Mouse (Mus musculus) gastrocnemius, adult 8-10 months (tissue): ENCODE measurements at regions not wholly inside any gene's neighbourhood (a gene's known extent, or its start where the extent isn't known, plus 50 kb on each side); places are given as distances from the start of the nearest gene placed in this dataset.
A peak's percentile ranks its signal among the peaks of the same experiment; 100 is the strongest.
"Not testable (repeated sequence)": the region's sequence is repeated elsewhere in the genome, so short reads cannot be mapped to it uniquely, and the experiment has no call there.

Experiments used
- DNase-seq, 2 experiments: peaks; one replicate each; pipeline ENCODE4 v3.0.0; 2022; ENCODE audit warnings: low spot score in 2 of 2

DNA sequence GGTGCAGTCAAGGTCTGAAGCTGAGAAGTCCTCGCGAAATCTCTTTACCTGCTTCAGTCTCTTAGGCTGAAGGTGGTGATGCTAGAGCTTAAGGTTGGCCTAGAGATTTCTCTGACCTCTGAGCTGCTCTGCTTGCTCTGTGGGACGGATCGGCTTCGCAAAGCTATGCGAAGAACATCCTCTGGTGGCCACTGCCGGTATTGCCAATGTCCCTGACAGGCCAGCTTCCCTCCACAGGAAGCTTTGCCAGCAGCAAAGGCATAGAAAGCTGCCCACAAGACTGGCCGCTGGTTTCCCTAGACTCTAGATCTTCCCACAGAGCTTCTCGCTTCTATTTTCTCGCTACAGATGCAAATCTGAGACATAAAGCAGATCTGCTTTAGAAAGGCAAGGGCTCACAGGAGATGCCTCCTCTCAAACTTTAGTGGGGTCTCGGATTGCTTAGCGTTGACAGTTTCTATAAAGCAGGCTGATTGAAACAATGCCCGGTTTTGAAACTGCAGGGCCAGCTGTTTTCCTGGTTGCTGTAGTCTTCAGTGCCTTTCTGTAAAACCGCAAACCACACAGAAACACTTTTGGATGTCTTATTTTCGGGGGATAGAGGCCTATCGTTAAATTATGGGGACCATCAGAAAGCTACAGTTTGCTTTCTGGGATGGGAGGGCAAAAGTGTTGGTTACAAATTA is 153.7 kb downstream of the Car8 start:
- peak in 1 of 2 experiments; percentile 2 for DNase-seq

DNA sequence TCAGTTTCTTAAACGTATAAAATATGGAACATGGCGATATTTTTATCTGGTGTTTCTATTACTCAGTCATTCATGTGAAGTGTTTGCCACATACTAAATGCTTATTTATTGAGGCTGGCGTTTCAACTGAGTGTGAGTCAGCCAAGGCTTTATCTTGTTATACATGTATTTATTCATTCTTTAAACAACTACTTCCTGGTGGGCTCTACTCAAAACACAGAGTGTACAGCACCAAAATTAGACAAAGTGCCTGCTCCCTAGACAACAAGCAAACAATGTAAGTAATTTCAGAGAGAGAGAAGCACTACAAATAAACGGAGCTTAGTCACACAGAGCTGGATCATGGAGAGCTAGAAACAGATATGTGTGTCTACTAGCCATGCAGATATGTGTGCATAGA is 159.5 kb downstream of the Car8 start:
- DNase-seq = no peak

DNA sequence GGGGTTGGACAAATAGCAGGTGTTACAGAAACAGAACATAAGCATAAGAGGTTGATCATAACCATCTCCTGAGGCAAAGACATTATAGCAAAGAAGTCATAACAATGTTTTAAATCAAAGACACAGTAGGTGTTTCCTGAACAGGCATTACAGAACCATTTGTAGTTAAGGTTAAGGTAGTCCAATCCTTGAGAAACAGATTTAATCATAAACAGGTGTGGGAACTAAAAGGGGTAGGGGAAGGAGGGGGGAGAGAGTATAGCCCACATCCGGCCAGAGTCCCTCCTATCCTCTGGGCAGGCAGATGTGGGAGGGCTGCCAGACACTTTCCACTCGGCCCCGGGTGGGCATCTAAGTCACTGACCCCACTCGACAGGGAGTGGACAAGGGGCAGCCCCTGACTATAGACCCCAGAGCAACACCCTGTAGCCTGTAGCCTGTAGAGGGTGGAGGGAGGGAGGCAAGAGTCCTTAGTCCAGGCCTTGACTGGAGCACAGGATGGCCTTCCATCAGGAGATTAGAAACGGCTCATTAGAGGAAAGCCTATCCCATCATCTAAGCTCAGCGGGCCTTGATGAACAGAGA is 165.8 kb downstream of the Car8 start:
- DNase-seq = no peak

DNA sequence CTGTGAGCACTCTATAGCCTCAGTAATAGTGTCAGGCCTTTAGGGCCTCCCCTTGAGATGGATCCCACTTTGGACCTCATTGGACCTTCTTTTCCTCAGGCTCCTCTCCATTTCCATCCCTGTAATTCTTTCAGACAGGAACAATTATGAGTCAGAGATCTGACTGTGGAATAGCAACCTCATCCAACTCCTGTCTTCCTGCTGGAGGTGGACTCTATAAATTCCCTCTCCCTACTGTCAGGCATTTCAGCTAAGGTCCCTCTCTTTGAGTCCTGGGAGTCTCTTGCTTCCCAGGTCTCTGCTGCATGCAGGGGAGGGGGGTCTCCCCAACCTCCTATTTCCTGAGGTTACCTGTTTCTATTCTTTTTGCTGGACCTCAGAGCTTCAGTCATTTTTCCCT is 168.1 kb downstream of the Car8 start:
- not testable (repeated sequence) for DNase-seq

DNA sequence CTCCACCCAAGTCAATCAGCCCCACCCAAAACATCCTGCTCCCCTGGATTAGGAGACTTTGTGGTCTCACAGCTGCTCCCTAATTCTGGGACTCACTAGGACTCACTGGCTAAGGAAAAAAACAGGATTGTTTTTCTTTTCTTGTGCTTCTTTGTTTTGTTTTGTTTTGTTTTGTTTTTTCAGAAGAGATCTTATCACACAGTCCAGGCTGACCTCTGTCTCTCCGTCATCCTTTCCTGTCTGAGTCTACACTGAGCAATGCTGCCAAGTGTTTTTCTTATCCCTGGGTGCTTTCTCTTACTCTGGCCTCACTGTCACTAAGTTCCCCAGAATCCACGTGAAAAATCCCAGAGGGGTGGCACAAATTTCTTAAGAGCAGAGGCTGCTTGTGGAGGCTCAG is 170.8 kb downstream of the Car8 start:
- DNase-seq = no peak

DNA sequence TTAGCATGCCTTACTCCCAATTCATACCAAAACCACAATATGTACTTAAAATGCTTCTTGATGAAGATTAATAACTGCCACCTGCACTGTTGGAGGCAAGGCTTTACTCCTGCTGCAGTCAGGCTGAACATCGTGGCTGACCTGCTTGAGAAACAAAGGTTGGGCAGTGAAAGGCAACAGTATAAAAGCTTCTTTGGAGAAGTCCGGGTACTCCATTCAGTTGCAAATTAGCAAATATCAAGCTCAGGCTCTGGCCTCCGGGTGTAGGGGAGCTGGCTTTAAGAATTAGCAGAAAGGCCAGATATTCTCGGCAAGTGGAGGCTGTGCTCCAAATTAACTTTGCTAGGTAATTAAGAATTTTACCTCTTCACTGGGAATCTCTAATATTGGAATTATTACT is 197.1 kb downstream of the Car8 start:
- no peak for DNase-seq

DNA sequence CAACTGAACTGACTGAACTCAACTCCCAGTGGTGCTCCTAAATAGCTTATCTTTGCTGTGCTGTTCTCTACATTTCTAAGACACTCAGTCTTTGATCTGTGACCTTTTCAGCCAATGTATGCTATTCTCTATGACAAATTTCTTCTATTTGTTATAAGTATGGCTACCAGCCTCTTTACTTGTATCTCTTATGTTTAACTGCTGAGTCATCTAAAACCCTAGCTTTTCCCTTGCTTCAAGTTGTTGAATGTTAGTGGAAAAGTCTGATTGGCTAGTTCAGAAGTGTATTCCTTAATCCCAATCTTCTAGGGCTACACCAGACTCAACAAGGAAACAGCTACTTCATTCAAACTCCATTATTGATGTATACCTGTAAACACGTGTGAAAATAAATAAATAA is 201.0 kb downstream of the Car8 start:
- no peak for DNase-seq

DNA sequence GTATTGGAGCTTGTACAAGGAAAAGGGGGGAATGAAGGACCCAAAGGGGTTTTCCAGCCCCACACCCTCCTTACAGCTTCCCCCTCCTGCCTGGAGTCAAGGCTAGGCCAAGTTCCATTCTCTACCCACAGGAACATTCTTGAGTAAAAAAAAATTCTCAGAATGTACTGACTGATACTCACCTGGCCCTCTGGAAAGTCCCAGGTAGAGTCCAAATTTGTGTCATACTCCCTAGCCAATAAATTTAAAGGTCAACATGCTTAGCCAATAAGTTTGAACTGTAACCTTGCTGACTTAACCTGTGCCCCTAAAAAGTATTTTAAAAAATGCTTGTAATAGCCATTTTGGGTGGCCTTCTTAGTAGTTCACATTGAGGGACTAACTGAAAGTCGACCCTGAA is 205.4 kb downstream of the Car8 start:
- DNase-seq = not testable (repeated sequence)

DNA sequence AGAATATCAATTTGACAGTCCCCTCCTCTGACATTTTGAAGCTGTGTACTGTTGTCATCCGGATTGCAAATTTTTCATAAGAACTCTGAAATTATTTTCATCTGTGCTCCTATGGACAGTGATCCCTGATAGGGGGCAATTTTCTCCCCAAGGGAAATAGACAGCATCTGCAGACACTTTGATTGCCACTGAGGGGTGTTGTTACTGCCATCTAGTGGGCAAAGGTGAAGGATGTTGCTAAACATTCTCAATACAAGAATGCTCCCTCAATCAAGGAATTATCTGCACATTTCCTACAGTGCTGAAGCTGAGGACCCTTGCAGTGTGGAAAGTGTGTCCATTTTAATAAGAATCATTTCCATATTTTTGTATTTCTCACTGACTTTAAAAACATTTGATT is 233.7 kb downstream of the Car8 start:
- no peak for DNase-seq

DNA sequence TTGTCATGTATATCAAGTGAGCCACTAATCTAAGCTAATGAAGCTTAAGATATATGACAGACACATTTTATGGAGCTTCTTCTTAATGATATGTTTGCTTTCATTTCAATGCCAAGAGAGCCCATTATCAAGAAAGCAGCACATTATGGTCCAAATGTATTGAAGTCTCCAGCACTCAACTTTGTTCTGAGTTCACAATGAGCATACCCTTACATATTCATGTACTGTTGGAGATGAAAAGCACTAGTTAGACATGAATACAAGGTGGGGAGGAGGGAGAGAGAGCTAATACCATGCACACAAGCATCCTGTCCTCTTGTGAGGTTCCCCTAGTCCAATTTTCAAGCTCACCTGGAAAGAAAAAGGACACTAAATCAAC is 241.3 kb downstream of the Car8 start:
- no peak for DNase-seq

DNA sequence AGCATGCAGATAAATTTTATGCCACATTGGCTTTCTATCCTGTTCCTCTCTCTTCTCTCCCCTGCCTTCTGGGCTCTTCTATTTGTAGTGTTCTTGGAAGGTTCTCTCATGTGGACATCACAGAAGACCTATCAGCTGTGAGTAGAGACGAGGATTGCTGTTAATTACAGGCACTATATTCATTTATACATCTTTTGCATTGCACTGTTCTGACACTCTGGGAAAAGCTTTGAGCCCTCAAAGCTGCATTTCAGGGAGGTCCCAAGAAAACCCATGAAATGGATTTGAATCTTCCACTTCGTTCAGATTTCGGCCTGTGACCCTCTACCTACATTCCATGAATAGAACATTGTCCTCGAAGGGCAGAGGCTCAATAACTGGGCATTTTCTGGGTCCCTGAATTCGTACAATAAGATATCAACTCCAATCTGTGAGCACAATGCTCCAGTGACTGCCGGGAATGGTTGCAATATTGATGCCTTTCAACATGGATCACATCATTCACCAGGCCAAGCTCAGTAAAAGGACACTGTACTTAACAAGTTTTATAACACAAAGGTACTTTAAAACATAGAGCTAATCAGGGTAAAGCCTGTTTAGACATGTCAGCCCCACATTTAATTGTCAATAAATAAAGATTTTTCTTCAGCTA is 241.8 kb downstream of the Car8 start:
- DNase-seq = no peak

DNA sequence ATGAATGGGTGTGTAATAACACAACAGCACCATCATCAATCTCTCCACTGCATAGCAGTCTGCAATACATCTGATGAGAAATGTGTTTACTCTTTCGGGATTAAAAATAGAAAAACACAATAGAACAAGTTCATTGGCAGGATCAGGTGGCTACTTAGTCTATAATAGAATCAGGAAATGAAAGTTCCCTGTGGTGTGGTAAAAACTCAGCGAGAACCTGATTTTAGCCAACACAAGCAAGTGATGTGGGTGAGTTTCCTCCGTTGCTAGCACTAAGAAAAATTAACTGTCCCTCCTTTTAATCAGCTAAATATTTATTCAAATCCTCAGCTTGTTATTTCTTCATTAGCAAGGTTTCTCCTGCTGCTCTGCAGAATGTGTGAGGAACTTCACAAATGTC is 245.9 kb downstream of the Car8 start:
- no peak for DNase-seq

DNA sequence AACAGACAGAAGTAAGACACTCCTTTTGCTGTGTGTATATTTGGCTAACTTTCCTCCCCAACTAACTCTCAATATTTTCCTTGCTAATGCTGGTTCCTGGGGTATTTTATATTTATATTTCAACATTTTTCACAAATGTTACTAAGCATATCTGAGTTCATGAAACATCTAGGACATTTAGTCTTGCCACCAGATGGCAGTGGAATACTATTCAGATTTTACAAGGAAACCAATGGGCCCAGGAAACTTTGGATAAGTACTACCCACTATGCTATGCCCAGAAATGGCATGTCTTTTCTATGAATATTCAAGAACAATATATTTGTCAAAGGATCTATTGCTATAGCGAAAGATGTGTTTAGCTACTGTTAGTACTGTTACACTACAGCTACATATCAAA is 251.1 kb downstream of the Car8 start:
- no peak for DNase-seq

DNA sequence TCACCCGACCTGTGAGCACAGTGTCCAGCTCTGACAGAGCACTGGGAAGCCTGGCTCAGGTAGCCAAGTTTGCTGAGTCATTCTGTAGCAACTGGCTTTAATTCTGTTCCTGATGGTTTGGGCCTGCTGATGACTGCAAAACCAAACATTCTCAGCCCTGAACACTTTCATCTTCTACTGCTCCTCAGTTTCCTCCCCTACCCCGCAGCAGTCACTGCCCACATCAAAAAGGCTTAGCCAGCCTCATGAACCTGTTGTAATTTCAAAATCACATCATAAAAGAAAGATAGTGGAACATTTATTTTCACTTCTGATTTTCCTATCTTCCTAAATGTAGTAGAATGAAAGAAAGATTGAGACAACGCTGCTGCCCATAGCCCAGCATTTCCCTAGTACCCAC is 251.5 kb downstream of the Car8 start:
- DNase-seq = no peak

DNA sequence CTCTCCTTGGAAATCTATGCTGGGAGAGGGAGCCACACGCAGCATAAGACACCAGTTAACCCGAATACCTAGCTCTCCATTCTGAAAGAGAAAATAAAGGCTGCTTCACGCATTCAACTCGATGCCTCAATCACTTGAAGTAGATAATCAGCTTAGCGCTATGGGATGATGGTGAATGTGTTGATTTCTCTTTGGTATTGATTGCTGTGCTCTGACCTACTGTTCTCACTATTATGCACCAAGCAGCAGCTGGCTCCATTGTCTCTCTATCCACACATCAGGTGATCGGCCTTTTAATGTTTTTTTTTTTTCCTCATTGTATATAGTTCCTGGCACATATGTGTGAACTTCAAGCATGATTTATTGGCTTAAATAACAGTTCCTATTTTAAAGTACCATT is 254.0 kb downstream of the Car8 start:
- no peak for DNase-seq

DNA sequence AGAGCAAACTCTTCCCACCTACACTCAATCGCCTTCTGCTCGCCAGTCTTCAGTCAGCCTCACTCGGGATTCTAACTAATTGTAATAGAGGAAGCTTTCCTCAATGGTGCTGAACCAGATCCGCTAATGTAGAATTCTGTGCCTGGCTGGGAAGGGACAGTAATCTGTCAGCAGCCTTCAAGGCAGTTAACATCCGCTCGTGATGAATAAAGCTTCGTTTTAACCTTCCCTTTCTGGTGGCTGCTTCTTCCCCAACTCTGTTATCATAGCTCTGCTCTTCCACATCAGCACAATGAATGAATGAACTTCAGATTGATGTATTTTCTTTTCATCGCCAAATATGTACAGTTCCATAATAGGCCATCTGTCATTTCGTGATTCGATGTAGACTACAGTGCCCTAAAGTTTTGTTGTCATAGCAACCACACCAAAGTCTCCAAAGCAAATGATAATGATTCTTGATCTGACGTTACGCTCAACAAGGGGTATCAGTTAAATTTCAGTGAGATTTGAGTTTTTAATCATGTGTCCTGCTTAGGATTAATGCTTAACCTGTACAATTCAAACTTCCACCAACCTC is 259.0 kb downstream of the Car8 start:
- no peak for DNase-seq

DNA sequence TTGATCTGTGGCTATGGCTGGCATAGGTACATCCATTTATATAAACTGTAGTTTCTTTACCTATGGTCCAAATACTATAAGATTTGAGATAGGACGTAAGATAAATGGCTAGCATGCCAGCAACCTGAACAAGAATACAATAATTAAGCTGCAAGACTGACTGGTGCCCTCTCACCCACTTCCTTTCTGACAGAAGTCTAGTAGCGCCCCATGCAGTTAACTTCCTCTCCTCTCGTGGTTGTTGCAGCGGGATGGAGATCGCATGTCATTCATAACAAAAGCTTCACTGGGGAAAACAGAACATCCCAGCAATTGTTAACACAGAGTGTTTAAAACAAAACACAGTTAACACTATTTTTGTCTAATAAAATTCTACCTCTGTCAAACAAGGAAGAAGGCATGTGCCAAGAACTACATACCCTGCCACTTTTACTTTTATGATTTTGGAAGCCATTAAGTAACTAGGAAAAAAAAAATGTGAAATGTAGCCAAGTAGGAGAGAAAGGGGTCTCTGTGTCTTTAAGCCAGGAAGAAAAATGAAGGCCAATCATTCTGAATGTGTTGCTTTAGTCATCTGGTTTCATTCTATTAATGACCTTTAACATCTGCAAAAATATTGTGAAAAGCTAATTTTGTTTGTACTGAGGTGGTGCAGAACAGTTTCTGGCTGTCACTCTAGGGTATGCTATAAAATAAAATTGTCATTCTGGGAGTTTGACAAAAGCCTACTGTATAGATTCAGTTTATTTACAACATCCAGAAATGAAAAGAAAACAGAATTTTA is 261.0 kb downstream of the Car8 start:
- no peak for DNase-seq

DNA sequence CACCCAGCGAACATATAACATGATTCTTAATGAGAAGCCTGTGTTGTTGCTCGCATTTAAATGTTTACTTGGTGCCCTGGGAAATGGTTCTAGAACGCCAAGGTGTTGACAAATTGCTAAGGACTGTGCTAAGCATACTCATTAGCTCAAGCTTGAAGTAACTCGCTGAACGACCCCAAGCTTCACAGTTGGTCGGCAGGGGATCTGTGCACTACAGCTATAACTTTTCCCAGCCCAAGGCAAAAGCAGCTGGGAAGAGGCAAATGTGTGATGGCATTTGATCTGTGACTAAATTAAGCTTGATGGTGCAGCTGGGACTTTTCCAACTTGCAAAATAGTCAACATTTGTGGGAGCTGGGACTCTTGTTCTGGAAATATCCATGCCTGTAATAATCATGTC is 268.6 kb downstream of the Car8 start:
- DNase-seq = no peak

DNA sequence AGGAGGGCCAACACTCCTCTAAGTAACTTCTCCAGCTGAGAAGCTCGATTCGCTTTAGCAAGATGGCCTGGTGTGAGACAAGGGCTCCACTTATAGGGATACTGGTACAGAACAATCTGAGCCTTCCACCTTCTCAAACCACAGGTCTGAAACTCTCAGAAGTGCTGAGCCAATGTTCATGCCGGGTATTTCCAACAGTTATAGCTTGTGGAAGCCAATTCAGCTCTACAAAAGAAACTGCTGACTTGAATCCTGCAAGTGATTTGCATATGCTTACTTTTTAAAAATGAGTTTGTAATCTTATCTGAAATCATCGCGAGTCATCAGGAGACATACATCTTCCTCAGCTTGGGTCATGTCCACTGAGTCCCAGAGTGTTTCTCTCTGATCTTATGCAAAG is 273.2 kb downstream of the Car8 start:
- DNase-seq = no peak

DNA sequence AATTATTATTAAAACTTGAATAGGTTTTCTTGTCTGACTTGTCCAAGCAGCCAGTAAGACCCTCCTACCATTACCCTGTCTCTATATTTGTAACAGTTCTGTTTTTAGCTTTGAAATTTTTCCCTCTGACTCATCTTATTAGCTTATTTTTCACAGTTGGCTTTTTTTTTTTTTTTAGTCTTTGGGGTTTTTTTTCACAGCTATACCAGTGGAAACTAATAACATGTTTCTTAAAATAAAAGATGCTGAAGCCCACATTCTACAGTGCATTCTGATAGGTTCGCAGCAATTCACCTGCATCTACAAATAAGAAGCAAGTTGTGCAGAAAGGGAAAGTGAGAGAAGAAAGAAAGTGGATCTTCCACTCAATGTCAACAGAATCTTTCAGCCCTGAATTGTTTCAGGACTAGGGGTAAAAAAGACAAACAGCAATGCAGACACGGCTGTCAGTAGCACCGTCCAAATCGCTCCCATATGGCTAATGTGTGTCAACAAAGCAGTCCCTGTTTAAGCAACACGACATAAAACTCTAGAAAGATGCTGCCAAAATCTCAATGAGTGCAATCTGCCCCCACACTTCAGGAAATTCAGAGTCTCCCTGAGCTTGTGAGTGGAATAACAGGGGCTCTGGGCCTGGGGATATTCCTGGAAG is 277.2 kb downstream of the Car8 start:
- no peak for DNase-seq

DNA sequence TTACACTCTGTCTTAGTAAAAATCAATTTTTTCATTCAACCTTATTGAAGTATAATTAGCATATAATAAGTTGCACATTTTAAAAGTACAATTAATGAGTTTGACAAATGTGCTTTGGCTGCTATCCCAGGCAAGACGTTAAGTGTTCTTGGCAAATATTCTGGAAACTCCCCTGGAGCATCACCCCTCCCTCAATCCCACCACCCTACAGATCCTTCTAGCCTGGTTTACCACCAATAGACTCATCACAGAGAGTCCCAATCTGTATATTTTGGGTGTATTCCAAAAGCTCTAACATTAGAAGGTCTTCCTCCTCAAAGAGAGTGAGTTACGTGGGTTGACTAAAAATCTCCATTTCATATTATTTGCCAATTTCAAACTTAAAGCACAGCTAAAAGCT is 278.5 kb downstream of the Car8 start:
- no peak for DNase-seq

DNA sequence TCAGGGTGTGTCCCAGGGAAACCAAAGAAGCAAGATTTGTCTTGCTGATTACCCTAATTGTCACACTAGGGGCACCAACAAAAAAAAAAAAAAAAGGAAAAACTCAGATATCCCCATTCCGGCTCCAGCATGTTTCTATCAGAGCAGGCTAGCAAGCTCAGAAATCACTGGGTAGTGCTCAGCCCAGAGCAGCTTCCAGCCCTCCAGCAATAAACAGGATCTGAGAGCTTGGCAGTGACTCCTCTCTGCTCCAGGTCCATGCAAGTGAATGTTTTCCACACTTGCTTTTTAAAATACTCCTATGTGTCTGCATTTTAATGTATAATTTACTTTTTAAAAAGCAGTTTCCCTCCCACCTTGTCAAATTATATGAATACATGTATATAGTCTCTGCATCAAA is 290.8 kb downstream of the Car8 start:
- DNase-seq = no peak
